Mouse (Mus musculus): ENCODE measurements around the gene Gm20518. TPM values are rescaled to one million over a fixed set of nuclear protein-coding genes. Genes with fewer than 3 reads are reported as not detected.

Gene Gm20518
- total RNA-seq, 1 experiment = 0.22 TPM

DNA sequence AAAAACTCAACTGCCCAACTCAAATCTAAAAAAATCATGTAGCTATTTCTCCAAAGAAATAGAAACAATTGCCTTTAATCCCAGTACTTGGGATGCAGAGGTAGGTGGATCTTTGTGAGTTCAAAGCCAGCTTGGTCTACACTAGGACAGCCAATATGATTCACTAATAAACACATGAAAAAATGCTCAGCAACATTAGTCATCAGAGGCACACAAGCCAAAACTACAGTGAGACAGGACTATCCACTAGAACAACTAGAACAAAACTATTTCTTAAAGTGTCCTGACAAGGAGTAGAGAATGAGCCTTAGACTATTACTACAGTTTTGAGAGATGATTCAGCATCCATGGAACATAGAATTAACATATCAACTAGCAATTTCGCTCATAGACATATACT is 15.4 kb downstream of the Gm20518 start:
- no peak for DNase-seq (ENCODE audit: low read depth, low spot score)
- Histone ChIP-seq H3K27ac (ENCODE audit: insufficient read depth, low read depth, low read length, poor library complexity, severe bottlenecking) (no peak overlapping the region), H3K36me3 (ENCODE audit: control insufficient read depth, insufficient read depth, low read length, poor library complexity, severe bottlenecking) (peaks cover 6% of the 10 kb centered on the region; the same call in 1 of the 2 replicates), H3K4me1 (ENCODE audit: control insufficient read depth in 2 of 2, insufficient read depth in 2 of 2, low read length in 2 of 2, poor library complexity in 1 of 2) (no peaks in the 10 kb centered on the region; a peak in 1 of 4 replicates), H3K9me3 (ENCODE audit: control insufficient read depth, insufficient read depth, low read depth, low read length) (no peaks in the 10 kb centered on the region), H3K9ac (ENCODE audit: insufficient read depth, low read depth, low read length, poor library complexity, severe bottlenecking) (no peak overlapping the region), H3K4me3 (ENCODE audit: insufficient read depth in 1 of 2, low read depth in 1 of 2, low read length in 2 of 2, poor library complexity in 1 of 2, severe bottlenecking in 1 of 2) (no peak overlapping the region)
- TF ChIP-seq CHD2 (IDR thresholded peaks at IDR 0.05; ENCODE audit: low read depth, low read length) = no peak
- TF ChIP-seq HCFC1 (IDR thresholded peaks at IDR 0.05; ENCODE audit: borderline replicate concordance, insufficient read depth, low read length) = no peak
- TF ChIP-seq MAFK (IDR thresholded peaks at IDR 0.05; ENCODE audit: insufficient read depth, low read depth, low read length) = no peak
- TF ChIP-seq ZNF384 (IDR thresholded peaks at IDR 0.05; ENCODE audit: low read depth, low read length) = no peak
- TF ChIP-seq ZC3H11A (IDR thresholded peaks at IDR 0.05; ENCODE audit: borderline replicate concordance, low read depth, low read length) = no peak
- in situ Hi-C loops (cut with MboI; ENCODE audit: low sequenced_read_pairs in 2 of 2, unreplicated experiment in 2 of 2) = no loop called here

DNA sequence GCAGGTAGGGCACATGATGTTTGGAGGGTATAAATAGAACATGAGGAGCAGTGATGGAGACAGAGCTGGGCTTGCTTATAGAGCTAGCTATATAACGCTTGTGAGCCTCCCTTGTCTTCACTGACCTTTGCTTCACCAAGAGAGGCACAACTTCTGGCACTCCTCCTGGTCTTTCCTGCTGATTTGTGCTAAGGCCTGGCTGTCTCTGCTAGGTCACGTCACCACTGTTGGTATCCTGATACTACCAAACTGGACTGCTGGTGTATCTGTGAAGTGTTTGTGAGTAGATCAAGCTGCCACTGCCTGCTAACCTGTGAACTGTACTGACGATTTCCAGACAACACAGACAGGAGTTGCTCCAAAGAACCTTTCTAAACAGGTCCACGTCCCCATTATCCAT is 16.3 kb downstream of the Gm20518 start:
- H3K4me1 ChIP-seq (ENCODE audit: control insufficient read depth in 2 of 2, insufficient read depth in 2 of 2, low read length in 2 of 2, poor library complexity in 1 of 2) = no peaks in the 10 kb centered on the region; a peak in 1 of 4 replicates
- H3K9ac ChIP-seq (ENCODE audit: insufficient read depth, low read depth, low read length, poor library complexity, severe bottlenecking) = no peak overlapping the region
- in situ Hi-C loops (cut with MboI; ENCODE audit: low sequenced_read_pairs in 2 of 2, unreplicated experiment in 2 of 2) = no loop called here
- peaks cover 6% of the 10 kb centered on the region; the same call in 1 of the 2 replicates for H3K36me3 ChIP-seq (ENCODE audit: control insufficient read depth, insufficient read depth, low read length, poor library complexity, severe bottlenecking)
- H3K9me3 ChIP-seq (ENCODE audit: control insufficient read depth, insufficient read depth, low read depth, low read length) = no peaks in the 10 kb centered on the region
- TF ChIP-seq ZNF384 (IDR thresholded peaks at IDR 0.05; ENCODE audit: low read depth, low read length) (no peak), CHD2 (IDR thresholded peaks at IDR 0.05; ENCODE audit: low read depth, low read length) (no peak), HCFC1 (IDR thresholded peaks at IDR 0.05; ENCODE audit: borderline replicate concordance, insufficient read depth, low read length) (no peak), ZC3H11A (IDR thresholded peaks at IDR 0.05; ENCODE audit: borderline replicate concordance, low read depth, low read length) (no peak), MAFK (IDR thresholded peaks at IDR 0.05; ENCODE audit: insufficient read depth, low read depth, low read length) (no peak)
- DNase-seq (ENCODE audit: low read depth, low spot score) = no peak
- no peak overlapping the region for H3K4me3 ChIP-seq (ENCODE audit: insufficient read depth in 1 of 2, low read depth in 1 of 2, low read length in 2 of 2, poor library complexity in 1 of 2, severe bottlenecking in 1 of 2)
- no peak overlapping the region for H3K27ac ChIP-seq (ENCODE audit: insufficient read depth, low read depth, low read length, poor library complexity, severe bottlenecking)

GRCm38 (mm10) chr16:17872995-17873394 is 18.5 kb downstream of the Gm20518 start:
- TF ChIP-seq MAFK (IDR thresholded peaks at IDR 0.05; ENCODE audit: insufficient read depth, low read depth, low read length) = no peak
- no peak for TF ChIP-seq CHD2 (IDR thresholded peaks at IDR 0.05; ENCODE audit: low read depth, low read length)
- no peak for TF ChIP-seq ZC3H11A (IDR thresholded peaks at IDR 0.05; ENCODE audit: borderline replicate concordance, low read depth, low read length)
- no peak for TF ChIP-seq HCFC1 (IDR thresholded peaks at IDR 0.05; ENCODE audit: borderline replicate concordance, insufficient read depth, low read length)
- no peak for TF ChIP-seq ZNF384 (IDR thresholded peaks at IDR 0.05; ENCODE audit: low read depth, low read length)
- H3K36me3 ChIP-seq (ENCODE audit: control insufficient read depth, insufficient read depth, low read length, poor library complexity, severe bottlenecking) = peaks cover 8% of the 10 kb centered on the region; the same call in 1 of the 2 replicates
- H3K4me3 ChIP-seq (ENCODE audit: insufficient read depth in 1 of 2, low read depth in 1 of 2, low read length in 2 of 2, poor library complexity in 1 of 2, severe bottlenecking in 1 of 2) = no peak overlapping the region
- DNase-seq (ENCODE audit: low read depth, low spot score) = no peak
- H3K4me1 ChIP-seq (ENCODE audit: control insufficient read depth in 2 of 2, insufficient read depth in 2 of 2, low read length in 2 of 2, poor library complexity in 1 of 2) = no peaks in the 10 kb centered on the region; a peak in 1 of 4 replicates
- no peak overlapping the region for H3K9ac ChIP-seq (ENCODE audit: insufficient read depth, low read depth, low read length, poor library complexity, severe bottlenecking)
- in situ Hi-C loops (cut with MboI; ENCODE audit: low sequenced_read_pairs in 2 of 2, unreplicated experiment in 2 of 2) = no loop called here
- no peaks in the 10 kb centered on the region for H3K9me3 ChIP-seq (ENCODE audit: control insufficient read depth, insufficient read depth, low read depth, low read length)
- no peak overlapping the region for H3K27ac ChIP-seq (ENCODE audit: insufficient read depth, low read depth, low read length, poor library complexity, severe bottlenecking)

- Histone ChIP-seq H3K4me3 (ENCODE audit: insufficient read depth in 1 of 2, low read depth in 1 of 2, low read length in 2 of 2, poor library complexity in 1 of 2, severe bottlenecking in 1 of 2) (no peak overlapping the region), H3K4me1 (ENCODE audit: control insufficient read depth in 2 of 2, insufficient read depth in 2 of 2, low read length in 2 of 2, poor library complexity in 1 of 2) (peaks cover 0 to 2% of the 10 kb centered on the region in 2 experiments; a peak in 2 of 4 replicates), H3K9ac (ENCODE audit: insufficient read depth, low read depth, low read length, poor library complexity, severe bottlenecking) (no peak overlapping the region), H3K36me3 (ENCODE audit: control insufficient read depth, insufficient read depth, low read length, poor library complexity, severe bottlenecking) (peaks cover 11% of the 10 kb centered on the region; the same call in 1 of the 2 replicates), H3K27ac (ENCODE audit: insufficient read depth, low read depth, low read length, poor library complexity, severe bottlenecking) (no peak overlapping the region), H3K9me3 (ENCODE audit: control insufficient read depth, insufficient read depth, low read depth, low read length) (no peaks in the 10 kb centered on the region)
- in situ Hi-C loops (cut with MboI; ENCODE audit: low sequenced_read_pairs in 2 of 2, unreplicated experiment in 2 of 2) = no loop called here
- TF ChIP-seq HCFC1 (IDR thresholded peaks at IDR 0.05; ENCODE audit: borderline replicate concordance, insufficient read depth, low read length) = no peak
- no peak for TF ChIP-seq CHD2 (IDR thresholded peaks at IDR 0.05; ENCODE audit: low read depth, low read length)
- TF ChIP-seq MAFK (IDR thresholded peaks at IDR 0.05; ENCODE audit: insufficient read depth, low read depth, low read length) = no peak
- TF ChIP-seq ZC3H11A (IDR thresholded peaks at IDR 0.05; ENCODE audit: borderline replicate concordance, low read depth, low read length) = no peak
- no peak for TF ChIP-seq ZNF384 (IDR thresholded peaks at IDR 0.05; ENCODE audit: low read depth, low read length)
- no peak for DNase-seq (ENCODE audit: low read depth, low spot score)
Observed at GRCm38 (mm10) chr16:17871248-17871647, 20.2 kb downstream of the Gm20518 start.

Data from ES-E14 (cell line).